Mouse (Mus musculus) lung, postnatal 25 days (tissue): ENCODE measurements around the gene Vwa3a.

Source experiments
- DNase-seq: peaks from one replicate; pipeline ENCODE4 v3.0.0; 2022; ENCODE audit warnings: low spot score

Gene Vwa3a

GRCm38 (mm10) chr7:120746821-120747220, 7.7 kb downstream of the Vwa3a start:
- DNase-seq: no peak

- DNase-seq: no peak
Measured at GRCm38 (mm10) chr7:120748478-120748877, 9.4 kb downstream of the Vwa3a start.

GRCm38 (mm10) chr7:120751330-120751729, 12.2 kb downstream of the Vwa3a start:
- DNase-seq: no peak

DNA sequence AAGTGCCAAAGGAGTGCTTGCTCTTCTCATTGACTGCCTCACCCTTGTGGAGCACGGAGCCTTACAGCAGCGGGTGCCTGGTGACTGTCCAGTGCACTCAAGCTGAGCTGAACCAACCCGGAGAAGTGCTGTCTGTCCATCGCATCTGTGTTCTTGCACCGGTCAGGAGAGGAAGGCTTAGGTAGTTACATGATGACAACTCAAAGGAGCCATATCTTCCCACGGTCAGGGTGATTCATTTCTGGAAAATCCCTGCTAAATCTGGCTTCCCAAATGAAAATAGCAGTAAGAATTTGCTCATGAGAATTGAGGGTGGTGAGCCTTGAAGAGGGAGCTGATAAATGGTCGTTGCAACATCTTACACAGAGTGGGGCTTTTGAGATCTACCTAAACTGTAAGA, 12.8 kb downstream of the Vwa3a start:
- DNase-seq: no peak

DNA sequence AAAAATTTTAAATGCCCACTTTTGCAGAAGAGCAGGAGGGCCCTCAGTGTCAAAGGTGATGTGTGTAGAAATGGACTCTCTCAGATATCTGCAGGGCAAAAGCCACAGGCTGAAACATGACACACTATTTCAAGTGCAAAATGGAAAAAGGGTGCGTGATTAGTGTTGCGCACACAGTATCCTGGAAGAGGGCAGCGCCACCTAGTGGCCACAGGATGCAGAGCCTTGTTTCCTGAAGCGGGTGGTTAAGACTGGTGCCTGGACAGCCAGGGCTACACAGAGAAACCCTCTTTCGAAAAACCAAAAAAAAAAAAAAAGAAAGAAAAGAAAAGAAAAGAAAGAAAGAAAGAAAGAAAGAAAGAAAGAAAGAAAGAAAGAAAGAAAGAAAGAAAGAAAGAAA, 15.6 kb downstream of the Vwa3a start:
- DNase-seq: peak; percentile 71

- no peak for DNase-seq
Measured at GRCm38 (mm10) chr7:120767369-120767768, 28.3 kb downstream of the Vwa3a start.

DNA sequence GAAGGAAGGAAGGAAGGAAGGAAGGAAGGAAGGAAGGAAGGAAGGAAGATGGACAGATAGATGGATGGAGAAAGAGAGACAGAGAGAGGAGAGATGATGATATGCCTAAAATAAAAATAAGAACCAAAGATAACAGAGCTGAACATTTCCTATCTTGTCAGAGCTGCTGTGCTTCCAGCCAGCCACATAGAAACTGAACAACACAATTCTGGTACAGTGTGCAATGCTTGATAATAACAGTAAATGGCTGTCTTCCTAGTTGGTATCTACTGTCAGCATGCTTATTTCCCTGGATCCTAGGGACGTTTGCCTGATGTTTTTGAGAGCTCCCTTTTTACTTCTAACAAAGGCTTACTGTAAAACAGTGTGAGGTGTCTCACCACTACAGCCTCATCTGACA, 32.3 kb downstream of the Vwa3a start:
- no peak for DNase-seq

GRCm38 (mm10) chr7:120778012-120778411, 38.9 kb downstream of the Vwa3a start:
- no peak for DNase-seq

- DNase-seq: no peak
Measured at GRCm38 (mm10) chr7:120795544-120795943, 56.4 kb downstream of the Vwa3a start.

GRCm38 (mm10) chr7:120796369-120796768, 57.3 kb downstream of the Vwa3a start:
- DNase-seq: no peak

DNA sequence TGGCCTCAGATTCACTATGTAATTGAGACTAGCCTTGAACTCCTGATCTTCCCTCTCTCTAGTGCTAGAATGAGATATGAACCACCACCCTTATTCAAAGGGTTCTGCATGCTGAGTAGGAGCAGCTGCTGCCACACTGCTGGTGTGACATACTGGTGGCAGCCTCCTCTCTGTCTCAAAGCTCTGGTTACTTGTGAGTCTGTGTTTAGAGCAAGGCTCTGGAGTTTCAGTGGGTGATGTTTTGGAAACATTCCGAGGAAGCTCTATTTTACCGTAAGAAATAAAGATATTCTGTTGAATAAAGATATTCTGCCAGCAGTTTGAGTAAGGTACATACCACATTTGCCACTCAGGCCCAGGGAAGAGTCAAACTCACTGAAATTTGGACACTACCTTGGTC, 64.2 kb downstream of the Vwa3a start:
- no peak for DNase-seq

DNA sequence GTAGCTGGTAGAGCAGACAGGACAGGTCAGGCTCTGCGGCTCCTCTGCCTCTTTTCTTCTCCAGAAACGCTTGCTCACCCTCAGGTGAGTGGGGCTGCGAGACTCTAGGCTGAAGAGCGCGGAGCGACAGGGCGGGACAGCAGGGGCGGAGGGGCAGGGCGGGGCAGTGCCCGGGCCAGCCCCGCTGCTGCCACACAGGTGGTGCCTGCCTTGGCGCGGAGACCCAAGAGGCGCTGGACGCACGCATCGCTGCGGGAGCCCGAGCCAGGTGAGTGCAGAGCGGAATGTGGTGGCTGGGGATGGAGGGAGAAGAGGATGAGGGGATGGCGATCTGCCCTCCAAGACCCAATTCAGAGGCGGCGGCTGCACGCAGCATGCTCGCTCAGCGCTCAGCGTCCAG, 70.6 kb downstream of the Vwa3a start:
- DNase-seq: no peak

DNA sequence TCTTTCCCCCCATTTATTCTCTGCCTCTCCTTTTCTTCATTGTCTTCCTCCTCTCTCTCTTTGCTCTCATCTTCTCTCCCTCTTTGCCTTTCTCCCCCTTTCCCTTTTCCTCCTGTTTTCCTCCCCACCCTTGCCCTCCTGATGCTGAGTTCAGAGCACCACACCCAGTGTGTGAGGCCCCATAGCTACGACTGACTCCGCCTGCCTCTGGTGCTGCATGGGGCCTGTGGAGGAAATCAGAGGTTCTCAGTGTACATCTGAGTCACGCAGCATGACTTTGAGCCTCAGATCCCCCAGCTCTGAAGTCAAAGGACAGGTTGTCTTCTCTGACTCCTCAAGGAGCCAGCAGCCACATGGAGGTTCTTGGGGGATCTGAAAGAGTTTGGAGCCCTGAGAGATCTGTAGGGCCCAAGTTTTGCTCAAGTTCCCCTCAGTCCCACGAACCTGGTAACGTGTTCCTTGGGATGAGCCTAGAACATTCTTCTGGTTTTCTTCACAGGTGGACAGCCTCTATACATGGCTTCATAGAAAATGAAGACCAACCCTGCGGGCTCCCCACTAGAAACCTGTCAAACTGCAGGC, 72.8 kb downstream of the Vwa3a start, which contains the start of gene Gm5737:
TSS of gene Gm5737 (plus strand) at position 532 of the 582 bp plus-strand sequence.
- DNase-seq: no peak

GRCm38 (mm10) chr7:120817552-120817951, 78.4 kb downstream of the Vwa3a start:
- no peak for DNase-seq

DNA sequence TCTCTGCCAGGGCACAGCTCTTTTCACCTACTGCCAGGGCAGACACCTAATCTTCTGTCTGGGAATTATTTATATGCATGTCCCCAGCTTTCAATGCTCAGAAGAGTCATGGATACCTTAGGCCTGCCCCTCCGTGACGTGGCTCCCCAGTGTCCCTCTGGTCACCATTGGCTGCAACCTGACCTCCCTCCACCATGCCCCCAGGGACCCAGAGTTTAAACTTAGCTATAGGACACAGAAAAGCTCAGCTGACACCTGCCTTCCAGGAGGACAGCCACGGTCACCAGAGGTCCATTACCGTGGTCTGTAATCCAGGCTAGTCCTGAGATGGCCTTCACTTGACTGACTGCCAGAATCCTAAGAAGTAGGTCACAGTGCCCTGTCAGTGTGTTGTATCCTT, 80.3 kb downstream of the Vwa3a start:
- no peak for DNase-seq

GRCm38 (mm10) chr7:120823248-120823647, 84.1 kb downstream of the Vwa3a start:
- DNase-seq: peak; percentile 59

GRCm38 (mm10) chr7:120825097-120825496, 86.0 kb downstream of the Vwa3a start:
- no peak for DNase-seq

DNA sequence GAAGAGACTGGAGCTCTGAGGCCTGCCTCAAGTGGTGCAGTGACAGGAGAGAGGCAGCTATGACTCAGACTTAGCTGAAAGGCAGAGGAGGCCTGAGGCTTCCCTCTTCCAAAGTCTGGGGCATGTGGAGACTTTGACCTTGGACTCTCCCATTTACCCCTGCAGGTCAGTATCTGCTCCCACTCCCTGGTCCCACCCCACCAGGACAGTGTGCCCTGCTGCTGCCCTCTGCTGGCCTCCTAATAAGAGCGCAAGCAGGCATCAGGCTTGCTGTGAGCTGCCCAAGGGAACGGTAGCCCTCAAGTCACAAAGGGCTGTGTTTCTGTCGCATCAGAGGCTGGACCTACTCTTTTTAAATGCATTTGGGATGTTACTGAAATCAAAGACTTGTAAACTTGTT, 87.3 kb downstream of the Vwa3a start:
- DNase-seq: peak; percentile 21

- DNase-seq: peak; percentile 81
Measured at GRCm38 (mm10) chr7:120830431-120831381, 91.6 kb downstream of the Vwa3a start.

- DNase-seq: no peak
Measured at GRCm38 (mm10) chr7:120834426-120834825, 95.3 kb downstream of the Vwa3a start.

DNA sequence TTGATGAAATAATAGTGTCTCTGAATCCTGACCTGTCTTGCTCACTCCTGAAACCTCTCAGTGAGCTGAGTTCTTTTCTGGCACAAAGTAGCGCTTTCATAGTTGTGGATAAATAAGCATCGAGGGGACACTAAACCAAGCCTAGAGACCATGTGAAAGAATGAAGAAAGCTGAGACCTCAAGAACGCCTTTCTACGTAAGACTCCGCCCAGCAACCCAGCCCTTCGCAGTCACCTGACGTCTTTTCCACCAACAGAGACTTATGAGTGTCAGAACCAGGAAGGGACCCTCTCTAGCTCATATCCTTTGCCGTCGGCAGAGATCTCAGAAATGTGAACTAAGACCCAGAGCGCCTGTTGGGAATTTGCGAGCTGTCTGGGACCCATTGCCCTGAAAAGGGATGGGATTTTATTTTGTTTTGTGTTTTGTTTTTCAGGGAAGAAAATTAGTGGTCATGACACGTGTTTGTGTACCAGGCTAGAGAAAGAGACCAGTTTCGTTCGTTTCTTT, 95.8 kb downstream of the Vwa3a start:
- peak; percentile 87 for DNase-seq

- peak; percentile 96 for DNase-seq
Measured at GRCm38 (mm10) chr7:120835449-120836359, 96.6 kb downstream of the Vwa3a start.
